Mouse (Mus musculus) thymus, postnatal 10 days (tissue): ENCODE measurements around the gene Olfr9.
"Not testable (repeated sequence)": the region's sequence is repeated elsewhere in the genome, so short reads cannot be mapped to it uniquely, and the experiment has no call there.

Experiments used
- DNase-seq, 2 experiments: peaks; one replicate each; pipeline ENCODE4 v3.0.0; 2021; ENCODE audit warnings: low spot score in 2 of 2

Olfr9 gene

GRCm38 (mm10) chr10:129004032-129004920 is 15.0 kb downstream of the Olfr9 start:
- DNase-seq = no peak

DNA sequence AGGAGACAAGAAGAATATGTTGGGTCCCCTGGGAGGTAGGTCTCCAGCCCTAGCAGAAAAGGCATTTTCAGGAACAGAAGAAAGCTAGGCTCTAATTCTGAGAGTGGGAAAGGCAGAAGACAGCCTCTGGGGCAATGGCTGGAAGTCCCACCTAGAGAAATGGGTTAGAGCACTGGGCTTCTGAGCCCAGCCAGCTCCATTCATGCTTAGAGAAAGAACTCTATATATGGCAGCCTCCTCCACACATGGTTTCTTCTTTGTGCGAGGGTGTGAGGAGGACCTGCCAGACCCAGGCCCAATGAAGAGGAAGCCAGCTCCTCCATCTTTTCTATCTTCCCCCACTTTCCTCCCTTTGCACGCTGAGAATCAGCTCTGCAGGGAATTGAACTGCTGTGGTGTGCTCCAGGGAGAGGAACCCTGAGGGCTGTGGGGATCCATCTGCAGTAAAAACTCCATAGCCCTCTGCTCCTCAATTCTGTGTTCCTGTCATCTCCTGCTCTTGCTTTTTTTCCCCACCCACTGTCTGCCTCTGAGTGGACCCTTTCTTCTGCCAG is 21.1 kb downstream of the Olfr9 start, which contains the start of gene Olfr763:
TSS of gene Olfr763 (plus strand) at position 504 of the 554 bp plus-strand sequence.
- DNase-seq = no peak

- not testable (repeated sequence) for DNase-seq
Measured at GRCm38 (mm10) chr10:129011511-129011910, 22.3 kb downstream of the Olfr9 start.

GRCm38 (mm10) chr10:129014477-129014876 is 25.2 kb downstream of the Olfr9 start:
- DNase-seq = no peak

DNA sequence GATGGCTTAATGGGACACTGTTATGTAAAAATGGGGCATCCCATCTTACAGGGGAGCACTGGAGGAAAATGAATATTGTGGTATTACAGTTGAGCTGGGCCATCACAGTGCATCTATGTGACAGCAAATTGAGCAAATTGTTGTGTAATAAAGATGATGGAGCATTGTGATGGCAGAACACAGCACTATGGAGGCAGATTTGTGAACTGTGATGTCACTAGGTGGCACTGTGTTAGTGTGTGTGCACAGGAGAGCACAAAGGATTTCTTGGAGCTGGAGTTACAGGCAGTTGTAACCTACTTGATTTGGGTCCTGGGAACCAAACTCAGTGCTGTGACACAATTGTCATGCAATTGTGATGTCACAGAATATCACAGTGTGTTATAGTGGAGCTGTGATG is 34.1 kb downstream of the Olfr9 start:
- DNase-seq = no peak

- DNase-seq = peak in 1 of 2 experiments; percentile 47
Measured at GRCm38 (mm10) chr10:129026018-129026662, 36.9 kb downstream of the Olfr9 start.

DNA sequence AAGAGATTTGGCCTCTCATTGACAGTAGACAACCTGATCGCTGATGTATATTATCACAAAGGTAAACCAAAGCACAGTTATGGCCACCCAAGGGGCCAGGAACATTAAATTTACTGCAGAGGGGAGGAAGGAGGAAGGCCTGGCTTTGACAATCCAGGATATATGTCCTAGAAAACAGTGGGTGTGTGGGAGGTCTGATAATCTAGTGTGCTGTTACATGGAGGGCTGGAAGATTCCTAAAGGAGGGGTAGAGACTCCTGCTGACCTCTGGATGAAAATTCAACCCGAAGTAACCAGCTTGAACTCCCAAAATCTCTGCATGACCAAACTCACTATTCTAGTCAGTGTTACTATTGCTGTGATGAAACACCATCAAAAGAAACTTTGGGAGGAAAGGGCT is 39.1 kb downstream of the Olfr9 start:
- DNase-seq = no peak

GRCm38 (mm10) chr10:129039796-129040195 is 50.6 kb downstream of the Olfr9 start, which contains the start of gene Olfr764-ps1:
Gene Olfr764-ps1 (minus strand): TSS chr10:129039896.
- no peak for DNase-seq
